Mouse (Mus musculus) fibroblast of lung, adult 2 months (primary cell): Measurements from ENCODE around the gene Gabra6.

Source experiments
- DNase-seq: peaks from one replicate; pipeline ENCODE4 v3.0.0-alpha.2; 2011; ENCODE audit warnings: low read depth

Gabra6 gene

GRCm38 (mm10) chr11:42320882-42321281 is at the start of gene Gabra6:
TSS of gene Gabra6 (minus strand) at chr11:42321072.
- DNase-seq: no peak

GRCm38 (mm10) chr11:42365544-42365943 is 44.7 kb upstream of the Gabra6 start:
- no peak for DNase-seq

- no peak for DNase-seq
Measured at GRCm38 (mm10) chr11:42332121-42332520, 11.2 kb upstream of the Gabra6 start.

DNA sequence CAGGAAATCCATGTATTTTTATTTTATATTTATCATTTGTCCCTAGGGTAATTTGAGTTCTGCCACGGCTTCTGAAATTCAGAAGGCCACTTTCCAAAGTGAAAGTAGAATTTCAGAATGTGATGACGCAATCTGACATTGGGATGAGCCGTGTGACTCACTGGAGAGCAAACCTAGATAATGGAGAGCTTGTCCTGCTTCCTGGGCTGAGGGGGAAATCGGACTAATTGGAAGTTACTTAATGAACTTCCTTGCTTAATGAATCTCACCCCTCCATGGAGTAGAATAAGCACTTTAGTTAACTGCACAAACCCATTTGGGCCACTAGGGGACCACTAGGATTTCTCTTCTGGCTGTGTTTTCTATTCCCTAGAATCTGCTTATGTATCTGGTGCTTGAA is 5.4 kb upstream of the Gabra6 start:
- DNase-seq: no peak

DNA sequence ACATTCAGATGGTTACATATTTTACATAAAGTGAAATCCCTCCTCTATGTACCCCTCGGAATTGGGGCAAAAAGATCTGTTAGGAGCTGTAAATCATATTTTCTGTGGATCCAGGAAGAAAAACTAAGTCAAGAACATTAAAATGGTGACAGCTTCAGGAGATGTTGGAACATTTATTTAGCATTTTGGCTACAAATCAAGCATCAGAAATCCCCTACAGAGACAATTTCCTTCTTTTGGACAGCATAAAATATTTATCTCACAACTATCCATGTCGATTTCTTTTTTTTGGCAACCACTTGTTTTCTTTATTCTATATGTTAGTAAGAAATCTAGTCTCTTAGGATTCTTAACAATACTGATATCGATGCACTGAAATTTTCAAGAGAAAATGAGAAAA is 688 bp upstream of the Gabra6 start:
- no peak for DNase-seq

GRCm38 (mm10) chr11:42319521-42319920 is 1.4 kb downstream of the Gabra6 start:
- DNase-seq: no peak

DNA sequence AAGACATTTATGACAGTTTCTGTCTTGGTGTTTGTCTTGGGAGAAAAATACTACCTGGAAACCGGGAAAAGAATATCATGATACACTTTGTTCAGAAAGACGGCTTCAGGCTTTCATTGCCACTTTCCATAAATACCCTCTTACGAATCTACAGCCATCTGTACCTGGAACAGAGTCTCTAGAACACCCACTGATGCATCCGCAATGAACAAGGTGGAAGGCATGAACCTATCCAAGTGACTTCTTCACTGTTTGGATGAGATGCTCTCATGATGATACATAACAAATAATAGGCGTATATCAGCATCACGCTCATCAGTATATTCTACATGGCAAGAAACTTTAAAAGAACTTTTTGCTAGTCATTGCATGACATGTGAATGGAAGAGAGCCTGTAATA is 1.8 kb downstream of the Gabra6 start:
- DNase-seq: no peak

- DNase-seq: no peak
Measured at GRCm38 (mm10) chr11:42317985-42318384, 2.9 kb downstream of the Gabra6 start.

GRCm38 (mm10) chr11:42314850-42315249 is 6.0 kb downstream of the Gabra6 start:
- no peak for DNase-seq

- DNase-seq: no peak
Measured at GRCm38 (mm10) chr11:42310892-42311291, 10.0 kb downstream of the Gabra6 start.

- DNase-seq: no peak
Measured at GRCm38 (mm10) chr11:42309086-42309485, 11.8 kb downstream of the Gabra6 start.

GRCm38 (mm10) chr11:42306095-42306494 is 14.8 kb downstream of the Gabra6 start:
- no peak for DNase-seq

GRCm38 (mm10) chr11:42258978-42259377 is 61.9 kb downstream of the Gabra6 start:
- no peak for DNase-seq
